Mouse (Mus musculus): Measurements from ENCODE around the gene Olfr1287. TPM values are rescaled to one million over a fixed set of nuclear protein-coding genes. Genes with fewer than 3 reads are reported as not detected.

Gene Olfr1287
- not detected for total RNA-seq (2021)
- long read RNA-seq, experiment 1: 0 reads
- long read RNA-seq, experiment 2: 0 reads

- no peak for DNase-seq
Observed at GRCm38 (mm10) chr2:111448842-111449241, at the start of gene Olfr1287. Gene Olfr1287, plus strand, starts transcription at chr2:111449142.

GRCm38 (mm10) chr2:111422931-111423330 lies 26.0 kb upstream of the Olfr1287 start, which contains the start of gene Olfr1286:
Gene Olfr1286, minus strand, starts transcription at chr2:111423115.
- no peak for DNase-seq

DNA sequence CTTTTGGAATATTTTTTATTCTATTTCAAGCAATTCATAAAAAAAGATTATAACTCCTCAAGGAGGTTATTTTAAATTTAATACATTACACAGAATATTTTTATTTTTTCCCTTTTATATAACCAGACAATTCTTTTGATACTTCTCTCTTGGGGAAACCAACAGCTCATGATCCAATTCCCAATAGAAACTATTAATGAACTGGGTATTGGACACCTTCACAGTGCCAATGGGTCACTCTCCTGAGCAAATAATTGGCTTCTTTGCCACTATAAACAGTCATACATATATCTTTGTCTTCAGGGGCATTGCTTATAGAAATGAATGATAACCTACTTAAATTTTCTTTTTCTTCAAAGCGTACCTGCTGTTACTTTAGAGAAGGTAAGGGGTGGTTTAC lies 24.9 kb downstream of the Olfr1287 start, which contains the start of gene Olfr1288:
Gene Olfr1288, plus strand, starts transcription at position 301 of the 400 bp plus-strand sequence.
- DNase-seq: no peak

DNA sequence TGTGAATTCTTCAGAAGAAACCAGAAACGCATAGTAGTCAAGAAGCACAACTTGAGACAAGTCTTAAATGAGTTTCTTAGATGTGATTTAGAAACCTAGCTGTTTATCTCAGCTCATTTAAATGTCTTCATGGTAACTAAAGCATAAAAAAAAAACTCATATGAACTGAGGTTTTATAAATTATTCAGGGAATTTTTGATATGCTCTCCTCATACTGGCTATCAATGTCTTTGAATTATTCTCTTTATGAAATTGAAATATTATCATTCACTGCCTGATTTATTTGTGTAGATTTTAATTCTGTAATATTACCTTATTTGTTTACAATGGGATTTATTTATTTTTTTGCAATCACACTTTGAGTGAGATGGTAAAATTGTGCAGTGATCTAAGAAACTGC lies 31.6 kb downstream of the Olfr1287 start, which contains the start of gene Olfr1289:
Gene Olfr1289, plus strand, starts transcription at position 301 of the 400 bp plus-strand sequence.
- no peak for DNase-seq

- DNase-seq: no peak
Observed at GRCm38 (mm10) chr2:111493729-111494128, 44.8 kb downstream of the Olfr1287 start, which contains the start of gene Olfr1290. Gene Olfr1290, minus strand, starts transcription at chr2:111493829.

DNA sequence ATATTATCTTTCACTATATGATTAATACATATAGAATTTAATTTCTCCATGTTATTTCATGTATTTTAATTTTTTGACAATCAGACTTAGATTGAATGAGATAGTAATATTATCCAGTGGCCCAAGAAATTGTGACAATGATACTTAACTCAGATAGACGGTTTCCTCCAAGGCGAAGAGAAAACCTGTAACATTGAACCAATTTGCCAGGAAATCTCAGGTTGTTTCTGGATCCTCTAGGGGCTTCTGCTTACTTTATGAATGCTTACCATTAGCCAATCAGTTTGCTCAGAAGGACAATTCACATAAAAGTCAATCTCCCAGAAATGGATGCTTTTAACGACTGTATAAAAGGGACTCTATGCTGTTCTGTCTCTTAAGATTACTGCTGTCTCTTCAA lies 47.9 kb downstream of the Olfr1287 start, which contains the start of gene Olfr1291-ps1:
Gene Olfr1291-ps1, plus strand, starts transcription at position 301 of the 400 bp plus-strand sequence.
- DNase-seq: no peak

Other genes with a start within 250 kb of the Olfr1287 start
- not detected for gene 4930430A15Rik, start 219.5 kb upstream of the Olfr1287 start, total RNA-seq (2021)
- gene Olfr1275, start 213.9 kb upstream of the Olfr1287 start, total RNA-seq (2021): not detected
- gene Olfr1276, start 194.6 kb upstream of the Olfr1287 start, total RNA-seq (2021): not detected
- gene Olfr1277, start 175.0 kb upstream of the Olfr1287 start, total RNA-seq (2021): not detected
- not detected for gene Olfr1278, start 159.0 kb upstream of the Olfr1287 start, total RNA-seq (2021)
- gene Olfr1279, start 148.5 kb upstream of the Olfr1287 start, total RNA-seq (2021): not detected
- not detected for gene Olfr1280, start 135.1 kb upstream of the Olfr1287 start, total RNA-seq (2021)
- gene Olfr1281, start 122.6 kb upstream of the Olfr1287 start, total RNA-seq (2021): not detected
- gene Olfr1282, start 113.1 kb upstream of the Olfr1287 start, total RNA-seq (2021): not detected
- gene Olfr1283, start 82.4 kb upstream of the Olfr1287 start, total RNA-seq (2021): not detected
- not detected for gene Olfr1284, start 73.6 kb upstream of the Olfr1287 start, total RNA-seq (2021)
- gene Olfr1286, start 26.0 kb upstream of the Olfr1287 start, total RNA-seq (2021): not detected
- gene Olfr1288, start 25.0 kb downstream of the Olfr1287 start, total RNA-seq (2021): not detected
- gene Olfr1289, start 31.7 kb downstream of the Olfr1287 start, total RNA-seq (2021): not detected
- gene Olfr1290, start 44.7 kb downstream of the Olfr1287 start, total RNA-seq (2021): not detected
- not detected for gene Olfr1291-ps1, start 48.0 kb downstream of the Olfr1287 start, total RNA-seq (2021)
- gene Olfr1293-ps, start 76.1 kb downstream of the Olfr1287 start, total RNA-seq (2021): not detected
- not detected for gene Olfr1294, start 91.1 kb downstream of the Olfr1287 start, total RNA-seq (2021)
- gene Olfr1295, start 120.5 kb downstream of the Olfr1287 start, total RNA-seq (2021): not detected
- gene Olfr1297, start 177.4 kb downstream of the Olfr1287 start, total RNA-seq (2021): not detected
- gene Olfr1298, start 200.1 kb downstream of the Olfr1287 start, total RNA-seq (2021): not detected
- gene Olfr1299, start 212.3 kb downstream of the Olfr1287 start, total RNA-seq (2021): not detected